Mouse (Mus musculus): ENCODE data around the gene Ankrd33b.

GRCm38 (mm10) chr15:31332541-31333163 lies 34.9 kb downstream of the Ankrd33b start:
- TF ChIP-seq GATA1 (IDR thresholded peaks at IDR 0.05; ENCODE audit: borderline replicate concordance, low read length) (no peak), FLI1 (IDR thresholded peaks at IDR 0.05; ENCODE audit: low read length) (no peak)
